Mouse (Mus musculus) intestine, postnatal 0 days (tissue): ENCODE data around the gene Gpn3. TPM values are rescaled to one million over a fixed set of nuclear protein-coding genes. Genes with fewer than 3 reads are reported as not detected.
A peak's percentile ranks its signal among the peaks of the same experiment; 100 is the strongest.

ENCODE experiments used
- ATAC-seq: fragments of 200-750 bp; cut with Nextera tagmentation; 2 replicates; pipeline ENCODE4 v1.8.0; 2017; ENCODE audit warnings: mild to moderate bottlenecking, moderate TSS enrichment, moderate library complexity
- H3K27ac ChIP-seq: fragments of 300-500 bp; sonication (generic); 2 replicates; pipeline ENCODE4 v1.5.1; 2014; ENCODE audit warnings: mild to moderate bottlenecking, low read depth, low read length, moderate library complexity
- H3K27me3 ChIP-seq: fragments of 300-500 bp; sonication (generic); replicated peaks from 2 replicates; pipeline ENCODE4 v1.6.1; 2014; ENCODE audit warnings: low read length, mixed read lengths; ENCODE audit not compliant: control insufficient read depth, insufficient read depth
- H3K36me3 ChIP-seq: fragments of 300-500 bp; sonication (generic); 2 replicates; pipeline ENCODE4 v1.6.1; 2014; ENCODE audit warnings: mild to moderate bottlenecking, moderate library complexity; ENCODE audit not compliant: control insufficient read depth, insufficient read depth
- H3K4me1 ChIP-seq: fragments of 300-500 bp; sonication (generic); replicated peaks from 2 replicates; pipeline ENCODE4 v1.6.1; 2014; ENCODE audit warnings: antibody characterized with exemption, low read length, mixed read lengths; ENCODE audit not compliant: control insufficient read depth, insufficient read depth
- H3K4me2 ChIP-seq: fragments of 300-500 bp; sonication (generic); replicated peaks from 2 replicates; pipeline ENCODE4 v1.6.1; 2014; ENCODE audit warnings: low read depth, mild to moderate bottlenecking, moderate library complexity
- H3K4me3 ChIP-seq: fragments of 300-500 bp; sonication (generic); 2 replicates; pipeline ENCODE4 v1.5.1; 2014; ENCODE audit warnings: low read depth, low read length
- H3K9ac ChIP-seq: fragments of 300-500 bp; sonication (generic); 2 replicates; pipeline ENCODE4 v1.6.1; 2014; ENCODE audit warnings: mild to moderate bottlenecking, low read depth, low read length
- H3K9me3 ChIP-seq: fragments of 300-500 bp; sonication (generic); 2 replicates; pipeline ENCODE4 v1.6.1; 2016; ENCODE audit warnings: mixed run types; ENCODE audit not compliant: control insufficient read depth
- CTCF ChIP-seq: sonication (generic); IDR thresholded peaks from 2 replicates; pipeline ENCODE4 v1.5.1; 2016; ENCODE audit warnings: low read depth, mild to moderate bottlenecking, control low read depth, antibody characterized with exemption, moderate library complexity
- WGBS: fragments of 180-500 bp; shearing (Covaris S2); extraction: QIAGEN DNeasy Blood & Tissue Kit; methylation state at CpG from one replicate; pipeline ENCODE4 v1.1.7; 2014; 5-methylcytosine and 5-hydroxymethylcytosine counted together
- polyA plus RNA-seq: library from polyadenylated mRNA; unstranded; fragments of >200 nt; fragmentation: Nextera tagmentation; extraction: Ambion mirVana; gene quantifications from 2 replicates; pipeline ENCODE4 v1.2.1, GENCODE M21; 2015

Gpn3 gene
- polyA plus RNA-seq, 1 experiment from 2014 or later: 37.3 TPM

- Histone ChIP-seq H3K27ac (no peak overlapping the region), H3K9ac (no peak overlapping the region), H3K27me3 (no peaks in the 10 kb centered on the region), H3K4me2 (no peak overlapping the region), H3K9me3 (no peaks in the 10 kb centered on the region), H3K4me1 (no peaks in the 10 kb centered on the region), H3K36me3 (peaks cover 79% of the 10 kb centered on the region), H3K4me3 (no peak overlapping the region)
- WGBS: 22% methylated on average over 8 of the region's 8 CpGs
- ATAC-seq: no peak
- peak; percentile 98 for TF ChIP-seq CTCF
Measured at GRCm38 (mm10) chr5:122401303-122401640, 29.6 kb downstream of the Gpn3 start.

DNA sequence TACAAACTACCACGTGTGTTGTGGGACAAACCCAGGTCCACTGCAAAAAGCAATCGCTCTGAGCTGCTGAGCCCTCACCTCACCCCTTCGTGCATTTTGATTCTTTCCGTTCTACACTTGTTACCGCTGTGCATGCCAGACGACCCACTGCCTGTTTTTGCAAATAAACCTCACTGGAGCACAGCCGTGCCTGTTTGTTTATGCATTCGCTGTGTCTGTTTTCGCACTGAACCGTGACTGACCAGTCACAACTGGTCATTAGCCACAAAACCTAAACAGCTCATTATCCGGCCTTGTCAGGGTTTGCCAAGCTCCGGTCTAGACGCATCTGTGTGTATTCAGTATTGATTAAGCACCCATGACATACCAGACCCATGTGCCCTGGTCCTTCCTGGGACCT lies 30.5 kb downstream of the Gpn3 start:
- peaks cover 82% of the 10 kb centered on the region for H3K36me3 ChIP-seq

DNA sequence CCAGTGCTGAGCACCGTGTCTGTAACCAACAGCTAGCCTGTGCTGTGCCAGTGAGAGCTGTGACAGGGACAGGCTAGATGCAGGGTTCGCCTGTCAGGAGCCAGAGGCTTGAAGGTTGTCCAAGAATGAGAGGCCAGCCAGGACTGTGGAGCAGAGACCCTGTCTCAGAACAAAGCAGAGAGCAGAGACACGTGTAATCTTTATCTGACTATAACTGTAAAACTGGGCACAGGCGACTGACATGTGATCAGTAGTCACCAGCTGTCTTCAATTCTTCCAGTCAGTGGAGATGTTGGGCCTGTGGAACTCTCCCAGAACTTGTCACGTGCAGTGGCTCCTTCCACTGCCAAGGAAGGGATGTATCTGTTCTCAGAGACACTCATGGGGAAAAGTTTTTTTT lies 31.1 kb downstream of the Gpn3 start:
- Histone ChIP-seq H3K4me3 (no peak overlapping the region), H3K4me1 (no peaks in the 10 kb centered on the region), H3K9me3 (no peaks in the 10 kb centered on the region), H3K4me2 (no peak overlapping the region), H3K9ac (no peak overlapping the region), H3K27ac (peak overlapping the region; percentile 7; the same call in 1 of the 2 replicates), H3K27me3 (no peaks in the 10 kb centered on the region), H3K36me3 (peaks cover 76% of the 10 kb centered on the region)
- TF ChIP-seq CTCF: no peak
- no peak for ATAC-seq
- WGBS: 84% methylated on average over 5 of the region's 5 CpGs

More for the DNA sequence above, 30.5 kb downstream of the Gpn3 start:
- H3K4me1 ChIP-seq: no peaks in the 10 kb centered on the region
- no peaks in the 10 kb centered on the region for H3K9me3 ChIP-seq
- H3K27me3 ChIP-seq: no peaks in the 10 kb centered on the region
- 0 out of 2 replicates have a peak overlapping the region, but pooled peaks have one; percentile 7 for H3K27ac ChIP-seq
- no peak for ATAC-seq
- no peak overlapping the region for H3K4me2 ChIP-seq
- no peak for TF ChIP-seq CTCF
- no peak overlapping the region for H3K9ac ChIP-seq
- WGBS: 78% methylated on average over 13 of the region's 13 CpGs
- no peak overlapping the region for H3K4me3 ChIP-seq

DNA sequence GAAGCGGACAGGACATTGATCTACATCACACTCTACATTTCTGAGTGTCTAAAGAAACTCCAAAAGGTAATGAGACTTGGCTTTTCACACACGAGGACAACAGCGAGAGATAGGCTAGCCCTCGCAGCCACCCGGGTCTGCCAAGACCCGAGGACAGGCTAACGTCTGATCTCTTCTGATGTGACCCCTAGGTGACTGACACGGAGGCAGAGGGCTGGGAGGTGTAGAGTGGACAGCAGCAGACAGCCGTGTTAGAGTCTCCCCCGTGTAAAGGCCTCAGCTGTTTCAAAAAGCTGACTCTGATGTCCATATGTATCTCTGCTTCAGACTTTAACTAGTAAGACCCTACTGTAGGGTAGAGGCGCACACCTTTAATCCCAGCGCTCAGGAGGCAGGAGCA lies 31.7 kb downstream of the Gpn3 start:
- no peak for TF ChIP-seq CTCF
- Histone ChIP-seq H3K4me2 (no peak overlapping the region), H3K9me3 (no peaks in the 10 kb centered on the region), H3K4me3 (no peak overlapping the region), H3K36me3 (peaks cover 70% of the 10 kb centered on the region), H3K4me1 (no peaks in the 10 kb centered on the region), H3K27me3 (no peaks in the 10 kb centered on the region), H3K27ac (no peak overlapping the region), H3K9ac (no peak overlapping the region)
- 91% methylated on average over 12 of the region's 12 CpGs for WGBS
- no peak for ATAC-seq

- Histone ChIP-seq H3K4me2 (no peak overlapping the region), H3K27me3 (no peaks in the 10 kb centered on the region), H3K36me3 (peaks cover 57% of the 10 kb centered on the region), H3K4me1 (no peaks in the 10 kb centered on the region), H3K9me3 (no peaks in the 10 kb centered on the region), H3K4me3 (no peak overlapping the region), H3K9ac (no peak overlapping the region), H3K27ac (no peak overlapping the region)
- no peak for ATAC-seq
- WGBS: 90% methylated on average over 10 of the region's 10 CpGs
- TF ChIP-seq CTCF: no peak
Measured at GRCm38 (mm10) chr5:122405537-122405936, 33.9 kb downstream of the Gpn3 start.

DNA sequence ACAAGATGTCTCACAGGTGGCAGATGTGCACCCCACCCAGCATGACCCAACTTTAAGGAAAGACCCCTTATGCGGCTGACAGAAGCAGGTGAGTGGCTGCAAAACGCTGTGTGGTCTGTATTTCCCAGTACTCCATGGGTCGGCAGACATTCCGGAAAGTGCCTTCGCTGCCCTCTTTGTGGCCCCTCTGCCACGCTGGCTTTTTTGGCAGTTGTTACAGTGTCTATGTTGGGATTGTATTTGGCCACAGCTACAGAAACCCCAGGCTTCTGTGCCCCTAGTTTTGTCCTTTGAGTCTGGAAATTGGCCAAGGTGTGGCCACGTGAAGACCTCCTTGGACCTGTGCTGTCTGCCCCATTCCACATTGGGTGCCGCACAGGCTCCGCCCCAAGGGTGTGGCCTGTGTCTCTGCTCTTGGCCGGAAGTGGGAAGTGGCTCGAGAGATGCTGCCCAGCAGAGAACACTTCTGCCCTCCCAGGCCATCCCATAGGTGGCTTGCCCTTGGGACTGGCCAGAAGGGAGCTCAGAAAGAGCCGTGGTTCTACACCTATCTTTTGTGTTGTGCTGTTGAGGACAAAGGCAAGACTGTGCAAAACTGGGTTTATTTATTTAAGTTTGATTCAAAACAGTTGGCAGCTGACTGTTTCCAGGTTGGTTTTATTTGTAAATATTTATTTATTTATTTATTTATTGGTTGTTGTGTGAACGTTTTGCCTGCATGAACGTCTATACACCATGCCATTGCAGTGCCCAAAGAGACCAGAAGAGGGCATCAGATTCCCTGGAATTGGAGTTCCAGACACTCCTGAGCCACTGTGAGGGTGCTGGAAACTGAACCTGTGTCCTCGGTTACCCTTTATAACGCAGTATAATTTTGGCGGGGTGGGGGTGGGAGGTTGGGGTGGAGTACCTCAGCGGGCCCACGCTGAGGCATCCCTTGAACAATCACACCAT lies 38.3 kb downstream of the Gpn3 start:
- no peak overlapping the region for H3K9ac ChIP-seq
- WGBS: 88% methylated on average over 19 of the region's 19 CpGs
- peak; percentile 36 for TF ChIP-seq CTCF
- H3K4me2 ChIP-seq: no peak overlapping the region
- no peak overlapping the region for H3K4me3 ChIP-seq
- H3K4me1 ChIP-seq: no peaks in the 10 kb centered on the region
- ATAC-seq: no peak
- H3K9me3 ChIP-seq: no peaks in the 10 kb centered on the region
- peaks cover 23% of the 10 kb centered on the region for H3K36me3 ChIP-seq
- H3K27ac ChIP-seq: no peak overlapping the region
- H3K27me3 ChIP-seq: no peaks in the 10 kb centered on the region
